Mouse (Mus musculus) ES-Bruce4 (cell line): ENCODE measurements around the gene Ccdc57.

ENCODE experiments used
- CTCF ChIP-seq: IDR thresholded peaks from one replicate; pipeline ENCODE4 v1.8.1; 2011; ENCODE audit warnings: low read depth, low read length
- EP300 ChIP-seq: IDR thresholded peaks from 2 replicates; pipeline ENCODE4 v1.6.1; 2011; ENCODE audit warnings: low read depth, low read length; ENCODE audit not compliant: insufficient read depth
- POLR2A ChIP-seq: IDR thresholded peaks from one replicate; pipeline ENCODE4 v1.8.1; 2011; ENCODE audit warnings: low read length; ENCODE audit not compliant: insufficient read depth

DNA sequence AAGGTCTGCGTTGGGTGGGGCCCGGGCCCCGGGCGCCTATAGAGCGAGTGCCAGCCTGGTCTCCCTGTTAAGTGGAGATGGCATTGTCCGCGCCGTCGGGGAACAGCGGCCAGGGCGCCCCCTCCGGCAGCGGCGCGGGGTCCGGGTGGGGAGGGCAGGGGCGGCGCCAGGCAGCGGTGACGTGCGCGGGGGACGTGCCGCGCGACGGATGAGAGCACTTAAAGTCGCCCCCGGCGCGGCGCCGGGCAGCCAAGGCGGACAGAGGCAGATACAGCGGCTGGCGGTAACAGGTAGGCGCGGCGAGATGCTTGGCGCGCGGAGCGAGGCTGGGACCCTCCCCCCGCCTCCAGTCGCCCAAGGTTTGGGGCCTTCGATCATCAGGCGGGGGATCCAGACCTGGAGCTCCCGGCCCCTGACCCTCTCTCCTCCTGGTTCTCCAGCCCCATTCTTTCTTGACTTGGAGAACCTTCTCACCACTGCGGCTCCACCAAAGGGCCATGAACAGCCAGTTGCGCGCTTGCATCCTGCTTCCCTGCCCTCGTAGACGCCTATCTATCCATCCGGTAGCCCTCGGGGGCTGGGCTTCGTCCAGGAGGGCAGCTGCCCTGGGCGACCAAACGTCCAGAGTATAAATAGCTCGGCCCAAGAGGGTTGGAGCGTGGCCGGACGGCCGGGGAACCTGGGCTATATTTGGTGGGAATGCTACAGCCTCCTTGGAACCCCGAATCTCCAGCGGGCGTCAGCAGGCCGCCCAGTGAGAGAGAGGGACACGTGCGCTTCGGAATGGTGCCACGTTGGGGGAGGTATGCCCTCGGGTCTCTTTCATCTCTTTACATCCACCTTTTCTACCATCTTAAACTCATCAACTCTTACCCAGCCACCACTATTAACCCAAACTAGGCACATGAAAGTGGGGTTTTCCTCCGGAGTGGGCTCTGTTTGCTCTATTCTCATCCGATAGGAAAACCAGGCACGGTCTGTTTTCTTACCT is 16.5 kb upstream of the Ccdc57 start:
- TF ChIP-seq POLR2A = peak; percentile 47
- TF ChIP-seq EP300 = 0 out of 2 replicates have a peak, but pooled peaks have one; percentile 40
- TF ChIP-seq CTCF = no peak
